ENCODE assay signal across 11 mouse cellular contexts in the genomic region with DNA sequence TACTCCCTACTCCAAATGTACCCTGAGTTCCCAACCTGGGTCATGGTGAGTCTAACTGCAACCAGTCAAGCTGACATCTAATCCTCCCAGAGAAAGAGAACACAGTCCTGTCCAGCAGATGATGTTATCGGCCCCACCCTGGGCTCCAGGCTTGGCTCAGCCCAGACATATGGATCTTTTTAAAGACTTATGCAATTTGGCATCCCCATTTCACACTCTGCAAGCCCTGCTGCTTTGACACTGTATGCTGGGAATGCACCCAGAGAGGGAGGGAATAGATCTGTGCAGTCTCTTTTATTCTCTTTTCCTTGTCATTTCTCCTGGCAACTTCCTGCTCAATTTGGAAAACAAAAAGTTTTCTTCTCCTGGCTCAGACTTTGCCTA. TPM values are rescaled to one million over a fixed set of nuclear protein-coding genes. Genes with fewer than 3 reads are reported as not detected.
DNase-seq lines count a peak whose midpoint lies in the region; ATAC-seq and TF ChIP-seq lines count a peak whose summit lies in the region.
"Had no signal": no experiment of that assay in that cellular context is flagged by ENCODE, and none has a peak within 500 bp of the region (broad histone marks: within the 10 kb centered on the region; RNA-seq: fewer than 3 reads in every experiment).

No protein-coding gene starts in this region.

- no peak for TF ChIP-seq CTCF in lung, adult 2 months (IDR thresholded peaks at IDR 0.05; ENCODE audit: insufficient read depth, low read length)

- H3K9ac ChIP-seq in embryonic facial prominence, embryonic 11.5 days (replicated peaks; ENCODE audit: low read length): no peak overlapping the region
- no peak overlapping the region for H3K9ac ChIP-seq in stomach, embryonic 15.5 days
- H3K9ac ChIP-seq: hindbrain, embryonic 15.5 days; limb, embryonic 12.5 days had no signal

- no peaks in the 10 kb centered on the region for H3K9me3 ChIP-seq in embryonic facial prominence, embryonic 11.5 days (replicated peaks; ENCODE audit: control insufficient read depth, low read length)
- no peaks in the 10 kb centered on the region for H3K9me3 ChIP-seq in heart, embryonic 10.5 days
- no peaks in the 10 kb centered on the region for H3K9me3 ChIP-seq in stomach, embryonic 15.5 days
- H3K9me3 ChIP-seq: hindbrain, embryonic 15.5 days; limb, embryonic 12.5 days had no signal

- no peaks in the 10 kb centered on the region for H3K36me3 ChIP-seq in embryonic facial prominence, embryonic 11.5 days (replicated peaks; ENCODE audit: control insufficient read depth, insufficient read depth, low read depth, low read length)
- H3K36me3 ChIP-seq in heart, embryonic 10.5 days: no peaks in the 10 kb centered on the region
- no peaks in the 10 kb centered on the region for H3K36me3 ChIP-seq in stomach, embryonic 15.5 days
- H3K36me3 ChIP-seq: hindbrain, embryonic 15.5 days; limb, embryonic 12.5 days had no signal

- no peak overlapping the region for H3K27ac ChIP-seq in embryonic facial prominence, embryonic 11.5 days (replicated peaks; ENCODE audit: low read depth, low read length)
- 0 out of 2 replicates have a peak overlapping the region, but pooled peaks have one; percentile 22 for H3K27ac ChIP-seq in heart, embryonic 10.5 days
- H3K27ac ChIP-seq in stomach, embryonic 15.5 days: peak overlapping the region; percentile 70; the same call in 1 of the 2 replicates
- H3K27ac ChIP-seq: hindbrain, embryonic 15.5 days; limb, embryonic 12.5 days had no signal

- no peak overlapping the region for H3K4me2 ChIP-seq in embryonic facial prominence, embryonic 11.5 days (ENCODE audit: low read depth, low read length)
- H3K4me2 ChIP-seq in stomach, embryonic 15.5 days: no peak overlapping the region
- H3K4me2 ChIP-seq: hindbrain, embryonic 15.5 days; limb, embryonic 12.5 days had no signal

- ATAC-seq in embryonic facial prominence, embryonic 11.5 days (replicated peaks; ENCODE audit: insufficient number of reproducible peaks, low FRiP score, low TSS enrichment, low read depth): peak; percentile 76
- 0 out of 2 replicates have a peak, but pooled peaks have one; percentile 58 for ATAC-seq in stomach, embryonic 15.5 days (ENCODE audit: insufficient read depth, low FRiP score, low read depth)

- peak; percentile 34 to 41 for DNase-seq in lung, adult 18-20 months
- DNase-seq in lung, adult 2 months: no peak
- peak; percentile 61 for DNase-seq in embryonic facial prominence, embryonic 11.5 days (ENCODE audit: low spot score)
- no peak for DNase-seq in heart, embryonic 10.5 days (ENCODE audit: low spot score)
- no peak for DNase-seq in yolk sac, embryonic 10.5 days (ENCODE audit: low spot score)
- DNase-seq in thymus, postnatal 10 days (ENCODE audit: low spot score in 2 of 2): no peak
- DNase-seq in spleen, adult 12 weeks (ENCODE audit: low spot score): no peak
- DNase-seq: thymus, postnatal 36 days had no signal

- 61% methylated on average over 1 of the region's 1 CpGs for WGBS in lung, adult 2 months
- 36% methylated on average over 1 of the region's 1 CpGs for WGBS in embryonic facial prominence, embryonic 11.5 days
- whole genome bisulfite sequencing in heart, embryonic 10.5 days: 45% methylated on average over 1 of the region's 1 CpGs
- WGBS in stomach, embryonic 15.5 days: 56% methylated on average over 1 of the region's 1 CpGs

- no peaks in the 10 kb centered on the region for H3K27me3 ChIP-seq in embryonic facial prominence, embryonic 11.5 days (ENCODE audit: control insufficient read depth, insufficient read depth, low read length)
- no peaks in the 10 kb centered on the region for H3K27me3 ChIP-seq in heart, embryonic 10.5 days (ENCODE audit: insufficient read depth, poor library complexity, severe bottlenecking)
- no peaks in the 10 kb centered on the region for H3K27me3 ChIP-seq in stomach, embryonic 15.5 days (replicated peaks)
- H3K27me3 ChIP-seq: hindbrain, embryonic 15.5 days; limb, embryonic 12.5 days had no signal

- TF ChIP-seq POLR2A in lung, adult 2 months (IDR thresholded peaks at IDR 0.05; ENCODE audit: borderline replicate concordance, extremely low read depth, low read depth, low read length): no peak

- peaks cover 8% of the 10 kb centered on the region for H3K4me1 ChIP-seq in lung, adult 2 months (ENCODE audit: control insufficient read depth, insufficient read depth, low read length)
- no peaks in the 10 kb centered on the region for H3K4me1 ChIP-seq in embryonic facial prominence, embryonic 11.5 days (ENCODE audit: control insufficient read depth, insufficient read depth, low read length)
- peaks cover 34% of the 10 kb centered on the region for H3K4me1 ChIP-seq in heart, embryonic 10.5 days
- H3K4me1 ChIP-seq in stomach, embryonic 15.5 days: 0 out of 2 replicates have a peak, but pooled peaks cover 6% of the 10 kb centered on the region
- H3K4me1 ChIP-seq: hindbrain, embryonic 15.5 days; limb, embryonic 12.5 days had no signal

- H3K4me3 ChIP-seq in lung, adult 2 months (replicated peaks; ENCODE audit: extremely low read depth, low read depth, low read length): no peak overlapping the region
- no peak overlapping the region for H3K4me3 ChIP-seq in embryonic facial prominence, embryonic 11.5 days (ENCODE audit: low read depth, low read length)
- no peak overlapping the region for H3K4me3 ChIP-seq in heart, embryonic 10.5 days
- no peak overlapping the region for H3K4me3 ChIP-seq in stomach, embryonic 15.5 days (replicated peaks)
- H3K4me3 ChIP-seq: hindbrain, embryonic 15.5 days; limb, embryonic 12.5 days had no signal

RNA-seq across cellular contexts. Expression of a gene that starts 8.7 kb away (rescaled TPM):
- 79.8 and 101 TPM in 2 replicates for polyA plus RNA-seq in lung, adult 2 months (2012; rRNA removed)
- polyA plus RNA-seq in embryonic facial prominence, embryonic 11.5 days (2014; fragmentation: Nextera tagmentation; extraction: Ambion mirVana): 71.9 and 72.1 TPM in 2 replicates
- 59.9 and 62.6 TPM in 2 replicates for polyA plus RNA-seq in heart, embryonic 10.5 days (2016; fragmentation: Nextera tagmentation; extraction: Ambion mirVana)
- polyA plus RNA-seq in stomach, embryonic 15.5 days (2015; fragmentation: Nextera tagmentation; extraction: Ambion mirVana): 77.2 and 81.1 TPM in 2 replicates

Comparison
In these comparisons a context has a peak if more than half of its experiments do, and no peak if none do; other contexts are left out.
1. DNase-seq: peak in lung, adult 18-20 months (2 of 2) and embryonic facial prominence, embryonic 11.5 days (single experiment); none in lung, adult 2 months (single experiment), heart, embryonic 10.5 days (single experiment), yolk sac, embryonic 10.5 days (single experiment), thymus, postnatal 10 days (0 of 2) and spleen, adult 12 weeks (single experiment).